Mouse (Mus musculus) CH12.LX (cell line): ENCODE measurements around the gene Ppfia2.

ENCODE experiments used
- BHLHE40 ChIP-seq: IDR thresholded peaks from 2 replicates; pipeline ENCODE4 v1.6.1; 2011; ENCODE audit warnings: mild to moderate bottlenecking, low read depth, low read length, improper control_type of control experiment
- CTCF ChIP-seq, 2 experiments: IDR thresholded peaks in 1 of 2; conservative IDR thresholded peaks in 1 of 2; 2 replicates each; pipeline ENCODE4 v1.5.1; 2011 to 2012; ENCODE audit warnings: low read depth in 2 of 2, low read length in 2 of 2, improper control_type of control experiment in 1 of 2, inconsistent platforms in 1 of 2, mild to moderate bottlenecking in 1 of 2, moderate library complexity in 1 of 2
- HCFC1 ChIP-seq: IDR thresholded peaks from 2 replicates; pipeline ENCODE4 v1.6.1; 2012; ENCODE audit warnings: low read depth, mild to moderate bottlenecking, inconsistent platforms, low read length, improper control_type of control experiment
- POLR2A ChIP-seq: IDR thresholded peaks from 2 replicates; pipeline ENCODE4 v1.6.1; 2011; ENCODE audit warnings: low read depth, mild to moderate bottlenecking, improper control_type of control experiment, low read length
- POLR2AphosphoS2 ChIP-seq: IDR thresholded peaks from 2 replicates; pipeline ENCODE4 v1.6.1; 2011; ENCODE audit warnings: low read depth, low read length, improper control_type of control experiment
- TBP ChIP-seq: conservative IDR thresholded peaks from 2 replicates; pipeline ENCODE4 v1.6.1; 2011; ENCODE audit warnings: low read depth, low read length, improper control_type of control experiment
- UBTF ChIP-seq: IDR thresholded peaks from 2 replicates; pipeline ENCODE4 v1.6.1; 2012; ENCODE audit warnings: low read depth, mild to moderate bottlenecking, inconsistent platforms, low read length, improper control_type of control experiment, moderate library complexity
- USF2 ChIP-seq: conservative IDR thresholded peaks from 2 replicates; pipeline ENCODE4 v1.6.1; 2011; ENCODE audit warnings: low read depth, low read length, improper control_type of control experiment

- TF ChIP-seq BHLHE40: no peak
- TF ChIP-seq POLR2A: no peak
- no peak for TF ChIP-seq CTCF (conservative IDR thresholded peaks at IDR 0.05 in 1 of 2, IDR thresholded peaks at IDR 0.05 in 1 of 2; ENCODE audit: low read depth in 2 of 2, low read length in 2 of 2)
- no peak for TF ChIP-seq TBP
- no peak for TF ChIP-seq USF2
- no peak for TF ChIP-seq UBTF
- TF ChIP-seq POLR2AphosphoS2: no peak
- no peak for TF ChIP-seq HCFC1
Measured at GRCm38 (mm10) chr10:106939441-106939840, 469.3 kb downstream of the Ppfia2 start.
